Mouse (Mus musculus) stomach, embryonic 15.5 days (tissue): ENCODE data around the gene Fndc9. TPM values are rescaled to one million over a fixed set of nuclear protein-coding genes. Genes with fewer than 3 reads are reported as not detected.

Source experiments
- ATAC-seq: fragments of 200-750 bp; cut with Nextera tagmentation; 2 replicates; pipeline ENCODE4 v1.8.0; 2017; ENCODE audit warnings: low read depth, moderate number of reproducible peaks, moderate TSS enrichment; ENCODE audit not compliant: insufficient read depth, low FRiP score
- H3K27ac ChIP-seq: fragments of 300-500 bp; sonication (generic); 2 replicates; pipeline ENCODE4 v1.5.1; 2015; ENCODE audit warnings: mild to moderate bottlenecking, inconsistent platforms
- H3K27me3 ChIP-seq: fragments of 300-500 bp; sonication (generic); replicated peaks from 2 replicates; pipeline ENCODE4 v1.6.1; 2015; ENCODE audit warnings: inconsistent platforms
- H3K36me3 ChIP-seq: fragments of 300-500 bp; sonication (generic); 2 replicates; pipeline ENCODE4 v1.6.1; 2015; ENCODE audit warnings: inconsistent platforms
- H3K4me1 ChIP-seq: fragments of 300-500 bp; sonication (generic); 2 replicates; pipeline ENCODE4 v1.6.1; 2015; ENCODE audit warnings: inconsistent platforms
- H3K4me2 ChIP-seq: fragments of 300-500 bp; sonication (generic); 2 replicates; pipeline ENCODE4 v1.6.1; 2015; ENCODE audit warnings: mild to moderate bottlenecking, inconsistent platforms
- H3K4me3 ChIP-seq: fragments of 300-500 bp; sonication (generic); replicated peaks from 2 replicates; pipeline ENCODE4 v1.5.1; 2015; ENCODE audit warnings: inconsistent platforms
- H3K9ac ChIP-seq: fragments of 300-500 bp; sonication (generic); 2 replicates; pipeline ENCODE4 v1.6.1; 2015; ENCODE audit warnings: inconsistent platforms
- H3K9me3 ChIP-seq: fragments of 300-500 bp; sonication (generic); 2 replicates; pipeline ENCODE4 v1.6.1; 2016; ENCODE audit warnings: inconsistent platforms
- WGBS: fragments of 180-500 bp; shearing (Covaris S2); methylation state at CpG from one replicate; pipeline ENCODE4 v1.1.7; 2015; 5-methylcytosine and 5-hydroxymethylcytosine counted together
- polyA plus RNA-seq: library from polyadenylated mRNA; unstranded; fragments of >200 nt; fragmentation: Nextera tagmentation; extraction: Ambion mirVana; gene quantifications from 2 replicates; pipeline ENCODE4 v1.2.1, GENCODE M21; 2015

Fndc9 gene
- polyA plus RNA-seq, 1 experiment from 2014 or later = 0.10 TPM

GRCm38 (mm10) chr11:46282612-46283011 is 47.3 kb downstream of the Fndc9 start:
- H3K4me1 ChIP-seq = no peaks in the 10 kb centered on the region
- H3K27ac ChIP-seq = no peak overlapping the region
- no peak overlapping the region for H3K4me2 ChIP-seq
- H3K27me3 ChIP-seq = no peaks in the 10 kb centered on the region
- ATAC-seq = no peak
- H3K9ac ChIP-seq = no peak overlapping the region
- no peaks in the 10 kb centered on the region for H3K9me3 ChIP-seq
- WGBS = 84% methylated on average over 5 of the region's 5 CpGs
- H3K36me3 ChIP-seq = no peaks in the 10 kb centered on the region
- no peak overlapping the region for H3K4me3 ChIP-seq

DNA sequence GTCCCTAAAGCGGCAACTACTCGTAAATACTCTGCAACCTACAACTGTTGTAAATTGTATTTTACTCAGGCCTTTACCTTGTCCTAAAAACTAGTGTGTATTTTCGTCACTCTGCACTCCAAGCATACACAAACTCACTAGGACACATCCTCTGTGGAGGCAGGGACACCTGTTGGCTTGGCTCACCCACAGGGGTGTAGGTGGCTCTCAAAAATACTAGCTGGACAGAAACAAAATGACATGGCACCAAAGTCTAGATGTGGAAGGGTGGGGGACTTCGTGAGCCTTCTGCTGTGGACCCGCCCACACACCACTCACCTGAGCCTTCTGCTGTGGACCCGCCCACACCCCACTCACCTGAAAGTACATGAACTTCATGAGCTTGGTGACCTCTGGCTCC is 48.5 kb downstream of the Fndc9 start:
- H3K4me2 ChIP-seq = no peak overlapping the region
- H3K9ac ChIP-seq = no peak overlapping the region
- H3K4me3 ChIP-seq = no peak overlapping the region
- ATAC-seq = no peak
- no peaks in the 10 kb centered on the region for H3K9me3 ChIP-seq
- H3K27me3 ChIP-seq = no peaks in the 10 kb centered on the region
- no peaks in the 10 kb centered on the region for H3K4me1 ChIP-seq
- H3K36me3 ChIP-seq = no peaks in the 10 kb centered on the region
- no peak overlapping the region for H3K27ac ChIP-seq
- WGBS = 85% methylated on average over 6 of the region's 6 CpGs

- ATAC-seq = no peak
- Histone ChIP-seq H3K27ac (no peak overlapping the region), H3K4me2 (no peak overlapping the region), H3K9ac (no peak overlapping the region), H3K4me1 (peaks cover 3% of the 10 kb centered on the region; the same call in 1 of the 2 replicates), H3K36me3 (no peaks in the 10 kb centered on the region), H3K4me3 (no peak overlapping the region), H3K27me3 (no peaks in the 10 kb centered on the region), H3K9me3 (no peaks in the 10 kb centered on the region)
- WGBS = 53% methylated on average over 6 of the region's 6 CpGs
Observed at GRCm38 (mm10) chr11:46286803-46287202, 51.5 kb downstream of the Fndc9 start.

- H3K9me3 ChIP-seq = no peaks in the 10 kb centered on the region
- WGBS = 48% methylated on average over 5 of the region's 5 CpGs
- no peaks in the 10 kb centered on the region for H3K36me3 ChIP-seq
- H3K4me3 ChIP-seq = no peak overlapping the region
- no peaks in the 10 kb centered on the region for H3K27me3 ChIP-seq
- ATAC-seq = no peak
- H3K27ac ChIP-seq = no peak overlapping the region
- H3K4me2 ChIP-seq = no peak overlapping the region
- H3K9ac ChIP-seq = no peak overlapping the region
- H3K4me1 ChIP-seq = peaks cover 3% of the 10 kb centered on the region; the same call in 1 of the 2 replicates
Observed at GRCm38 (mm10) chr11:46288091-46288490, 52.8 kb downstream of the Fndc9 start.

DNA sequence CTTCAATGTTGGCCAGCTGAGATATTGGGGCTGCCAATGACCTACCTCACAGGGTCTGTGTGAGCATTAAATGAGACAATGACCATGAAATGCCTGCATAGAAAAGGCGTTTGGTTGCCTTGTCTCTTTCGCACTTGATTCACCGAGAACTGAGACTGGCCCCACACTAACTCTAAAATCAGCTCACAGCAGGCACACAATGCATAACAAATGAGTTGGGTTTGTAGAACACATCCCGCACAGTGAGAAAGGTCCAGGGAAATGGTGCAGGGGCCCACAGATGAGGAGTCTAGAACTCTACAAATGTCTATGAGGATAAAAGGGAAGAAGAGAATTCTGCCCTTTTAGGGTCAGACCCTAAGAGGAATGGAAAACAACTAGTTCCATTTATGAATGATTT is 53.7 kb downstream of the Fndc9 start:
- Histone ChIP-seq H3K4me1 (peaks cover 3% of the 10 kb centered on the region; the same call in 1 of the 2 replicates), H3K4me2 (no peak overlapping the region), H3K9me3 (no peaks in the 10 kb centered on the region), H3K27ac (no peak overlapping the region), H3K4me3 (no peak overlapping the region), H3K27me3 (no peaks in the 10 kb centered on the region), H3K9ac (no peak overlapping the region), H3K36me3 (no peaks in the 10 kb centered on the region)
- no peak for ATAC-seq
- WGBS = 85% methylated on average over 4 of the region's 4 CpGs

Other genes with a start within 250 kb of the Fndc9 start
- 5.5 and 11.1 TPM in 2 replicates for gene Gm12166, start 183.2 kb upstream of the Fndc9 start, polyA plus RNA-seq
- 17.1 and 20.4 TPM in 2 replicates for gene Adam19, start 179.5 kb upstream of the Fndc9 start, polyA plus RNA-seq
- gene Nipal4, start 69.0 kb upstream of the Fndc9 start, polyA plus RNA-seq = 4.1 and 4.3 TPM in 2 replicates
- 7.3 and 10.0 TPM in 2 replicates for gene Cyfip2, start 77.3 kb downstream of the Fndc9 start, polyA plus RNA-seq
- 0.22 and 0.26 TPM in 2 replicates for gene Itk, start 154.0 kb downstream of the Fndc9 start, polyA plus RNA-seq
- not detected in 2 replicates for gene Fam71b, start 161.0 kb downstream of the Fndc9 start, polyA plus RNA-seq
- gene Med7, start 201.4 kb downstream of the Fndc9 start, polyA plus RNA-seq = 64.7 and 65.4 TPM in 2 replicates
- 0.06 and 0.17 TPM in 2 replicates for gene Havcr2, start 219.4 kb downstream of the Fndc9 start, polyA plus RNA-seq